Mouse (Mus musculus) embryonic facial prominence, embryonic 10.5 days (tissue): ENCODE measurements around the gene Arhgef9. TPM values are rescaled to one million over a fixed set of nuclear protein-coding genes. Genes with fewer than 3 reads are reported as not detected.

Source experiments
- DNase-seq: peaks from one replicate; pipeline ENCODE4 v3.0.0-alpha.2; 2017; ENCODE audit warnings: low spot score
- H3K27ac ChIP-seq: fragments of 300-500 bp; sonication (generic); replicated peaks from 2 replicates; pipeline ENCODE4 v1.5.1; 2016; ENCODE audit warnings: mild to moderate bottlenecking
- H3K27me3 ChIP-seq: fragments of 300-500 bp; sonication (generic); replicated peaks from 2 replicates; pipeline ENCODE4 v1.6.1; 2016; ENCODE audit warnings: low read depth, mild to moderate bottlenecking; ENCODE audit not compliant: poor library complexity, severe bottlenecking
- H3K36me3 ChIP-seq: fragments of 300-500 bp; sonication (generic); replicated peaks from 2 replicates; pipeline ENCODE4 v1.6.1; 2016; ENCODE audit warnings: mild to moderate bottlenecking, moderate library complexity
- H3K4me1 ChIP-seq: fragments of 300-500 bp; sonication (generic); 2 replicates; pipeline ENCODE4 v1.6.1; 2016
- H3K4me3 ChIP-seq: fragments of 300-500 bp; sonication (generic); 2 replicates; pipeline ENCODE4 v1.5.1; 2016; ENCODE audit warnings: mild to moderate bottlenecking, moderate library complexity
- H3K9me3 ChIP-seq: fragments of 300-500 bp; sonication (generic); 2 replicates; pipeline ENCODE4 v1.6.1; 2016; ENCODE audit warnings: mild to moderate bottlenecking
- WGBS: fragments of 180-500 bp; shearing (Covaris S2); methylation state at CpG from one replicate; pipeline ENCODE4 v1.1.7; 2016; 5-methylcytosine and 5-hydroxymethylcytosine counted together
- polyA plus RNA-seq: library from polyadenylated mRNA; unstranded; fragments of >200 nt; fragmentation: Nextera tagmentation; extraction: Ambion mirVana; gene quantifications from 2 replicates; pipeline ENCODE4 v1.2.1, GENCODE M21; 2016

Arhgef9 gene
- polyA plus RNA-seq, 1 experiment from 2014 or later, result 11.9 TPM

GRCm38 (mm10) chrX:95131783-95132182 lies 64.9 kb downstream of the Arhgef9 start:
- Histone ChIP-seq H3K9me3 (no peaks in the 10 kb centered on the region), H3K27me3 (peaks cover 44% of the 10 kb centered on the region), H3K4me1 (no peaks in the 10 kb centered on the region), H3K36me3 (no peaks in the 10 kb centered on the region), H3K4me3 (no peak overlapping the region), H3K27ac (no peak overlapping the region)
- WGBS, result 91% methylated on average over 1 of the region's 1 CpGs
- no peak for DNase-seq

- 65% methylated on average over 6 of the region's 6 CpGs for WGBS
- Histone ChIP-seq H3K9me3 (no peaks in the 10 kb centered on the region), H3K4me1 (no peaks in the 10 kb centered on the region), H3K4me3 (no peak overlapping the region), H3K36me3 (no peaks in the 10 kb centered on the region), H3K27ac (no peak overlapping the region), H3K27me3 (peaks cover 29% of the 10 kb centered on the region)
- DNase-seq, result no peak
These were observed 73.2 kb downstream of the Arhgef9 start for GRCm38 (mm10) chrX:95123462-95123861.

- Histone ChIP-seq H3K9me3 (no peaks in the 10 kb centered on the region), H3K36me3 (no peaks in the 10 kb centered on the region), H3K27me3 (peaks cover 23% of the 10 kb centered on the region), H3K4me3 (no peak overlapping the region), H3K27ac (no peak overlapping the region), H3K4me1 (no peaks in the 10 kb centered on the region)
- 79% methylated on average over 3 of the region's 3 CpGs for WGBS
- DNase-seq, result no peak
These were observed 92.3 kb downstream of the Arhgef9 start for GRCm38 (mm10) chrX:95104361-95104760.

- H3K27me3 ChIP-seq, result peaks cover 13% of the 10 kb centered on the region; the same call in 1 of the 2 replicates
- H3K4me1 ChIP-seq, result no peaks in the 10 kb centered on the region
- no peaks in the 10 kb centered on the region for H3K9me3 ChIP-seq
- H3K4me3 ChIP-seq, result no peak overlapping the region
- no peaks in the 10 kb centered on the region for H3K36me3 ChIP-seq
- whole genome bisulfite sequencing, result 69% methylated on average over 4 of the region's 4 CpGs
- DNase-seq, result no peak
- H3K27ac ChIP-seq, result no peak overlapping the region
These were observed 109.0 kb downstream of the Arhgef9 start for GRCm38 (mm10) chrX:95087674-95088073.

DNA sequence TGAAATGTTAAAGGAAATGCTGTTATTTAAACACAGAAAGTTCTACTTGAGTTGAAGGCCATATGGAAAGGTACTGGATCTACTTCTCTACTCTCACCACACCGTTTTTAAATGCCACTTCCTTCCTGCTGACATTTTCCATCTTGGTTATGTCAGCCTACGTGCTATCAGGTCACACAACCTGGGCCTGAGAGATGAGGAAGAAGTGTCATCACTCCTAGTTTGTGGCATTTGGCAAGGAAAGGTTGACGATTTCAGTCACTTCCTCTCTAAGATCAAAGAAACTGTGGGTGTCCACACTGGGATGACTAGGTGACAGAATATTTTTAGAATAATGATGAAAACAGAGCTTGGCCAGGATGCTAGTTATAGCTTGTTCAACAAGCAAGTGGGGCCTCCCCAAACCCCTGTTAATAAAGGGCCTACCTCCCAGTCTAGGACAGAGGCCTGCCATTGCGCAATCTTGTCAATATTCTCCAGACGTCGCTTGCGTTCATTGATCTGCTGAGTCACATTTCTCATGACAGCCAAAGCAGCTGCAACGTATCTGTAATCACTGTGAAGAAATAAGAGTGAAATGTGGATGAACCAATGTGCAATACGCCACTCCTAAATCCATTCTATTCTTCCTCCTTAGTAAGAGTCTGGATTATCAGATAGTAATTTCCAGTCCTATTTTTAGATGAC lies 119.5 kb downstream of the Arhgef9 start:
- H3K27me3 ChIP-seq, result peaks cover 16% of the 10 kb centered on the region
- H3K27ac ChIP-seq, result no peak overlapping the region
- H3K4me1 ChIP-seq, result no peaks in the 10 kb centered on the region
- H3K36me3 ChIP-seq, result no peaks in the 10 kb centered on the region
- H3K9me3 ChIP-seq, result no peaks in the 10 kb centered on the region
- no peak for DNase-seq
- WGBS, result 91% methylated on average over 9 of the region's 9 CpGs
- H3K4me3 ChIP-seq, result no peak overlapping the region

GRCm38 (mm10) chrX:95027907-95028306 lies 168.7 kb downstream of the Arhgef9 start:
- Histone ChIP-seq H3K4me3 (no peak overlapping the region), H3K36me3 (no peaks in the 10 kb centered on the region), H3K9me3 (no peaks in the 10 kb centered on the region), H3K27me3 (peaks cover 25% of the 10 kb centered on the region), H3K4me1 (no peaks in the 10 kb centered on the region), H3K27ac (no peak overlapping the region)
- DNase-seq, result no peak
- WGBS, result 79% methylated on average over 5 of the region's 5 CpGs

DNA sequence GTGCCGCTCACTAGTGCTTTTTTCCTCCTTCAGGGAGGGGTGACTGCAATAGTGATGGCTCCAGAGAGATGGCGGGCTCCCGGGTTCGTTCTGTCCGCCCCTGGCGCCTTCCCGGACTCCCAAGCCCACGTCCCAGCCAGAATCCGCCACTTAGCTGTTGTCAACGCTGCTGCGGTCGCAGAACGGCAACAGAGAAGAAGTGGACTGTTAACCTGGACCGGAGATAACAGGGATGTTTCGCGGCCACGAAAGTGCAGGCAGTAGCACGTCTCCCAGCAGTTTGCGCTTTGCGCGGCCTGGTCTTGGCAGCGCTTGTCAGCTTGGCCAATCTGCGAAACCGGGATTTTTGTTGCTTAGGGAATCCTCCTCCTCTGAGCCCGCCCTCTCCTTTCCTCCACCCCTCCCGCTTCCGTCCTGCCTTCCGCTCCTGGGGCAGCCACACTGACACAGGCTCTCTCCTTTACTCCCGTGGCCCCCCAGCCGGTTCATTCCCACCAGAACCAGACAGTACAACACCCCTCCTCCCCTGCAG lies 170.2 kb downstream of the Arhgef9 start, which contains the start of gene Spin4:
TSS of gene Spin4 (minus strand) at position 322 of the 532 bp plus-strand sequence.
- Histone ChIP-seq H3K27me3 (peaks cover 22% of the 10 kb centered on the region), H3K27ac (peak within 1 kb of the TSS; percentile 91), H3K9me3 (no peaks in the 10 kb centered on the region), H3K36me3 (no peaks in the 10 kb centered on the region), H3K4me1 (no peaks in the 10 kb centered on the region), H3K4me3 (peak within 1 kb of the TSS; percentile 62)
- DNase-seq, result peak; percentile 89
- WGBS, result 19% methylated on average over 30 of the region's 30 CpGs

DNA sequence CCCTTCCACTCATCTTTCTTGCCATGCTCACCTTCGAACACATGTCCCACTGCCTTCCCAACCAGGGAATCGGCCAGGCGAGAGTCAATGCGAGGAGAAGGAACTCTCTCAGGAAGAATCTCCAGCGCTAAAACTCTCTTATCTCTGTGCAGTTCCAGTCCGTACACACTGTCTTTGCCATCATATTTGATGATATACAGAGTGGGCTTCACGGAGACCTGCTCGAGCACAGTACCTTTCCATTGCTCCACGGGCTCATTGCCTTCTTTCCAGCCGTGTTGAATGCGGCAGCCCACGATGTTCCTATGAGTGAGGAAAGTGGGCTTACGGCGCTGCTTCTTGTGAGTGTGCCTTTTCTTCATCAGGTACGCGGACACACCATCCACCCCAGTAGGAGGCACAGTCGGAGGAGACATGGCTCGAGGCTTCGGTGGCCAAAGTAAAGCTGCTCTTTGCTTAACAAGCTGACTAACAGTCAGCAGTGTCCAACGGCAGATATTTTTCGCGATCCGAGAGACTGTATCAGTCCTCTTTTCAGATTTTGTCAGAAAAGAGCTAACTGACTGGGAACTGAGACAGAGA lies 170.8 kb downstream of the Arhgef9 start:
- Histone ChIP-seq H3K9me3 (no peaks in the 10 kb centered on the region), H3K4me1 (no peaks in the 10 kb centered on the region), H3K36me3 (no peaks in the 10 kb centered on the region), H3K27ac (peak overlapping the region; percentile 91), H3K27me3 (peaks cover 24% of the 10 kb centered on the region), H3K4me3 (peak overlapping the region; percentile 62)
- peak; percentile 39 for DNase-seq
- 24% methylated on average over 23 of the region's 23 CpGs for WGBS

GRCm38 (mm10) chrX:95012033-95012432 lies 184.6 kb downstream of the Arhgef9 start:
- H3K9me3 ChIP-seq, result no peaks in the 10 kb centered on the region
- no peak overlapping the region for H3K4me3 ChIP-seq
- no peak for DNase-seq
- no peaks in the 10 kb centered on the region for H3K36me3 ChIP-seq
- no peaks in the 10 kb centered on the region for H3K4me1 ChIP-seq
- H3K27ac ChIP-seq, result no peak overlapping the region
- 29% methylated on average over 4 of the region's 4 CpGs for WGBS
- H3K27me3 ChIP-seq, result peaks cover 19% of the 10 kb centered on the region

Other genes starting within 250 kb of the Arhgef9 start
- gene Spin4, start 170.2 kb downstream of the Arhgef9 start, polyA plus RNA-seq, result 7.1 and 9.3 TPM in 2 replicates
- 10.3 and 11.9 TPM in 2 replicates for gene Amer1, start 248.0 kb upstream of the Arhgef9 start, polyA plus RNA-seq